Mouse (Mus musculus): Measurements from ENCODE around the gene Ahsa1.
"Not testable (repeated sequence)": the region's sequence is repeated elsewhere in the genome, so short reads cannot be mapped to it uniquely, and the experiment has no call there.

Ahsa1 gene

GRCm38 (mm10) chr12:87266108-87266826 is at the start of gene Ahsa1, which contains the start of gene Vipas39:
Ahsa1 (plus strand) TSS chr12:87266479.
Vipas39 (minus strand) TSS chr12:87266256.
- DNase-seq, result peak; percentile 88 to 91

GRCm38 (mm10) chr12:87217596-87217995 is 48.7 kb upstream of the Ahsa1 start:
- DNase-seq, result no peak

GRCm38 (mm10) chr12:87219362-87219761 is 46.9 kb upstream of the Ahsa1 start:
- DNase-seq, result peak; percentile 58 to 73

GRCm38 (mm10) chr12:87224950-87225349 is 41.3 kb upstream of the Ahsa1 start:
- no peak for DNase-seq

- DNase-seq, result no peak
Measured at GRCm38 (mm10) chr12:87226801-87227200, 39.5 kb upstream of the Ahsa1 start.

GRCm38 (mm10) chr12:87229633-87230032 is 36.6 kb upstream of the Ahsa1 start:
- no peak for DNase-seq

- no peak for DNase-seq
Measured at GRCm38 (mm10) chr12:87230379-87230895, 35.8 kb upstream of the Ahsa1 start.

GRCm38 (mm10) chr12:87236882-87237483 is 29.3 kb upstream of the Ahsa1 start:
- no peak for DNase-seq

GRCm38 (mm10) chr12:87238632-87239031 is 27.6 kb upstream of the Ahsa1 start, which contains the start of gene Noxred1:
Noxred1 (minus strand) TSS chr12:87238732.
- no peak for DNase-seq

GRCm38 (mm10) chr12:87250161-87250560 is 16.1 kb upstream of the Ahsa1 start:
- DNase-seq, result no peak

- no peak for DNase-seq
Measured at GRCm38 (mm10) chr12:87253878-87254277, 12.4 kb upstream of the Ahsa1 start.

- no peak for DNase-seq
Measured at GRCm38 (mm10) chr12:87256629-87257028, 9.7 kb upstream of the Ahsa1 start.

- DNase-seq, result no peak
Measured at GRCm38 (mm10) chr12:87260562-87260961, 5.7 kb upstream of the Ahsa1 start.

GRCm38 (mm10) chr12:87265444-87265843 is 835 bp upstream of the Ahsa1 start:
- DNase-seq, result no peak

- no peak for DNase-seq
Measured at GRCm38 (mm10) chr12:87266827-87267603, 736 bp downstream of the Ahsa1 start.

- peak; percentile 62 to 65 for DNase-seq
Measured at GRCm38 (mm10) chr12:87267682-87268081, 1.4 kb downstream of the Ahsa1 start.

GRCm38 (mm10) chr12:87274853-87275831 is 8.9 kb downstream of the Ahsa1 start:
- DNase-seq, result no peak

- not testable (repeated sequence) for DNase-seq
Measured at GRCm38 (mm10) chr12:87277251-87277650, 11.0 kb downstream of the Ahsa1 start.

- DNase-seq, result no peak
Measured at GRCm38 (mm10) chr12:87278118-87278730, 11.9 kb downstream of the Ahsa1 start.

- no peak for DNase-seq
Measured at GRCm38 (mm10) chr12:87279350-87279749, 13.1 kb downstream of the Ahsa1 start.

GRCm38 (mm10) chr12:87279879-87280278 is 13.6 kb downstream of the Ahsa1 start:
- DNase-seq, result no peak

GRCm38 (mm10) chr12:87281766-87282165 is 15.5 kb downstream of the Ahsa1 start:
- no peak for DNase-seq
